Mouse (Mus musculus) cerebellum, adult 18-20 months (tissue): ENCODE data around the gene Rnft1.

Experiments
- DNase-seq, 2 experiments: peaks; one replicate each; pipeline ENCODE4 v3.0.0; 2021

Gene Rnft1

DNA sequence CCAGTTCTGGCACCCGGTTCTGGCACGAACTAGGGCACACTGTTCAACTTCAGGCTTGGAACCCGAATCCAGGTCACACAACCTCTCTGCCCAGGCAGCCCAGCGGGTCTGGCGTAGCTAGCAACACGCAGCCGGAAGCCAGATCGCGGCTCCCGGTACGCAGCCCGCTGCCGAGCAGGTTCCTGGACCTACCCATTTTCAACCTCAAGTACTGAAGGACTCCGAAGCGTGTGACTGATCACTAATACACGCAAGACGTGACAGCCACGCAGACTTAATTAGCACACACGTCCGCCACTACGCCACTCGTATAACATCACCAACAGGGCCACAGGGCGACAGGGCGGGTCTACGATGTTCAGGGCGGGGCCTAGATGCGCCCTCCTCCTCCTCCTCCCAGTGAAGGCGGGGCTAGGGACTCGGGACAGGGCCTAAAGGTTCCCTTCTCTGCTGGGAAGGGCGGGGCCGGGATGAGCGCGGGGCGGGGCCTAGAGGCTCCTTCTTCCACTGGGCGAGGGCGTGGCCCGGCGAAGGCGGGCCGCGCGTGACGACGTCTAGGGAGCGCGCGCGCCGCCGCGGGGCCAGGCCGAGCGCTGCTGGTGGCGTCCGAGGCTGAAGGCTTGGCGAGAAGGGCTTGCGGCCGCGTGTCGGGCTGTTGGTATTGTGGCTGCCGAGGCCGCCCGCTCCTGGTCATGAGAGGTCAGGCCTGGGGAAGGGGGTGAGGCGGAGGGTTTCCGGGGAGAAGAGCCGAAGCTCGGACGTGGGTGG is at the start of gene Rnft1:
Rnft1 (plus strand) TSS at position 557 of the 768 bp plus-strand sequence.
- peak; percentile 100 for DNase-seq

DNA sequence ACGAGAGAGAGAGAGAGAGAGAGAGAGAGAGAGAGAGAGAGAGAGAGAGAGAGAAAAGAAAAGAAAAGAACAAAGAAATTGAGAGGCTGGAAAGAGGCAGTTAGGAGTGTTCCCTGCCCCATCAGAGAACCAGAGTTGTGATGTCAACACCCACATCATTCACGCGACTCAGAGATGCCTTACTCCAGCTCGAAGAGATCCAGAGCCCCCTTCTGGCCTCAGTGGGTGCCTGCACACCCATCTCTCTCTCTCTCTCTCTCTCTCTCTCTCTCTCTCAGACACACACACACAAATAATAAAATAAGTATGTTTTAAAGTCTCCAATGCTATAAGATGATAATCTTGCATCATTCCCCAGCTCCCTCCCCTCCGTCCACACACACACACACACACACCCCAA is 47.6 kb upstream of the Rnft1 start:
- peak; percentile 9 to 12 for DNase-seq

DNA sequence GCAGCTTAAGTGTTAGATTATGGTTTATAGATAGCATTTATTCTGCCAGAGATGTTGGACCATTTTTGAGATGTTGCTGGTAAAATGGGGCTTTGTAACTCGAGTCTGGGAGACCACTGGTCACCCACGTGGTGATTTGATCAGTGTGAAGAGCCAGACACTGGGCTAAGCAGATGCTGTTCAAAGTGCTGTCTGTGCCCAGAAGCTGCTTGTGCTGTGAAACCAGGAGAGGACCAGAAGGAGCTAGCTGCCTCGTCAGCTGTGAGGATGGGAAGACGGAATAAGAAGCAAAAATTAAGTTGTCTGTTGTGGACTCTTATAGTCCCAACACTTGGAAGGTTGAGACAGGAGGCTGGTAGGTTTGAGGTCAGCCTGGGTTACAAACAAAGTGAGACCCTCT is 46.2 kb upstream of the Rnft1 start:
- DNase-seq, result no peak

DNA sequence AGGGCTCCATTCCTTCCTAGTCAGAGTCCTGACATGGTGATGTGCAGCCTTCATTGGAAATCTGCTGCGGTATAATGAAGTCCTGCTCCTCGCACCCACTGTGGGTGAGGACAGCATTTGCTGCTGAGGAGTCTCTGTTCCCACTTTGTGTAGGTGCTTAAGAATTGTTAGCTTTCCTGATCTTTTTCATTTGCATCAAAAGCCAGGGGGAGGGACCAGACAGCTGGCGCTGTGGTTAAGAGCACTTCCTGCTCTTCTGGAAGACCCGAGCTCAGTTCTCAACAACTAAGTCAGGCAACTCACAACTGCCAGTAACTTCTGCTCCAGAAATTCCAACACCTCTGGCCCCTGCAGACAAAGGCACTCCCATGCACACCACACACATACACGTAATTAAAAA is 43.7 kb upstream of the Rnft1 start:
- no peak for DNase-seq

DNA sequence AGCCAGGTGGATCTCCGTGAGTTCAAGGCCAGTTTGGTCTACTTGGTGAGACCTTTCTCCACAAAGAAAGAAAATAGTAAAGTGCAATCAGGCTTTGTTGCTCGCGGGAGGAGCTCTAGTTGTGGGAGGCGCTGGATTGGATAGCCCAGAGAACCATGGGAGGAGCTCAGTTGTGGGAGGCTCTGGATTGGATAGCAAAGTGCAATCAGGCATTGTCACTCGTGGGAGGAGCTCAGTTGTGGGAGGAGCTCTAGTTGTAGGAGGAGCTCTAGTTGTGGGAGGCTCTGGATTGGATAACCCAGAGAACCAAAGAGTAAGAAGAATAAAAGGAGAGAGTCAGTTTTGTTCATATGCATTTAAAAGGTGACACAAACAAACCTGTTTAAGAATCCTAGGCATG is 30.5 kb upstream of the Rnft1 start:
- DNase-seq, result no peak

DNA sequence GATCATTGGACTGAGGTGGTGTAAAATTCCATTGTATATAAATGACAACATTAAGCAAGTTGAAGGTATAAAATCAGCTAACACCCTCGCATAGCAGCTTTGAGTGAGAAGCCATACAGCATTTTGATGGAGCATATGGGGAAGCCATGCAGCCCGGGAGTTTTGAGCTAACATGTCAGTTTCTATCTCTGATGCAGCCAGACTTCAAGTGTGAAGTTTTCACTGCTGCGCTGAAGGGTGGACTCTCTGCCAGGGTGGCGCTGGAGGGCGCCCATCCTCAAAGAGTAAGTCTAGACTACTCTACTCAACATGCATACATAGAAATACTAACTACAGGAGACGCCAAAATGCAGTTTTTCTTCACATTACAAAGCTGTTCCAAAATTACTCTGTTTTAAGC is 26.9 kb upstream of the Rnft1 start:
- no peak for DNase-seq

DNA sequence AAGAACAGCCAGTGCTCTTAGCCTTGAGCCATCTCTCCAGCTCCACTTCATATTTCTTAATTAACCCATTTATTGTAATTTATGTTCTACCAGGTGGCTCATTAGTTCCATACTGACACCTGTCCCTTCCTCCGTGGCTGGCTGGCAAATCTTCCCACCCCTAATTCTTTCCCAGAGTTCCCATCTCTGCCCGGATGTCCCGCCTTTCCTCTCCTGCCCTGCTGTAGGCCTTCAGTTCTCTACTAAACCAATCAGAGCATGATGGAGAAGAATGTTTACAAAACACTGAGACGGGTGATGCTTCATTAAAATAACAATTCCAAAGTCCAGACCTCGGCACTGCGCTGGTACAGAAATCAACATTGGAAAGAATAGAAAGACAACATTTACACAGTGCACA is 25.6 kb upstream of the Rnft1 start:
- no peak for DNase-seq

DNA sequence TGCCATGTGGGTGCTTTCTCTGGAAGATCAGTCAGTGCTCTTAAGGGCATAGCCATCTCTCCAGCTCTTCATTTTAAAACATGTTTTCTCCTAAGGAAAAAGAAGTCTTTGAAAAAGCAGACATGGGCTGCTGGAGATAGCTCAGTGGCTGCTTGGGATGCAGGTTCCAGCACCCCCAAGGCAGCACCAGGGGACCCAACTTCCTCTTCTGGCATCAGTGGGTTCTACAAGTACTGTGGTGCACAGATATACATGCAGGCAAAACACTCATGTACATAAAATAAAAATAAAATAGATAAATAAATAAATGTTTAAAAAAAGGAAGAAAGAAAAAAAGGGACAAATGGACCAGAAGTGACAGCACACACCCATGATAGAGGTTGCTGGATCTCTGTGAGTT is 21.9 kb upstream of the Rnft1 start:
- no peak for DNase-seq

DNA sequence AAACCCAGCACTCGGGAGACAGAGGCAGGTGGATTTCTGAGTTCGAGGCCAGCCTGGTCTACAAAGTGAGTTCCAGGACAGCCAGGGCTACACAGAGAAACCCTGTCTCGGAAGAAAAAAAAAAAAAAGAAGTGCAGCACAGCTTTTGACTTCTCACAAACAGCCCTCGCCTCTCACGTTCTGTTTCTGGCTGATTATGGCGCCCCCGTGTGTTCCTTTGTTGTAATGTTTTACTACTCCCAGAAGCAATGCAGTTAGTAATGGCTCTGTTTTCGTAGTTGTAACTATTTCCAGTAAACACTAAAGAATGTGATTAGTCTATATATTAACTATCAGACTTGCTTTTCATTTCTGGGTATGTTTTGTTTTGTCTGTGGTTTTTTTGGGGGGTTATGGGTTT is 20.2 kb upstream of the Rnft1 start:
- peak; percentile 67 to 74 for DNase-seq

DNA sequence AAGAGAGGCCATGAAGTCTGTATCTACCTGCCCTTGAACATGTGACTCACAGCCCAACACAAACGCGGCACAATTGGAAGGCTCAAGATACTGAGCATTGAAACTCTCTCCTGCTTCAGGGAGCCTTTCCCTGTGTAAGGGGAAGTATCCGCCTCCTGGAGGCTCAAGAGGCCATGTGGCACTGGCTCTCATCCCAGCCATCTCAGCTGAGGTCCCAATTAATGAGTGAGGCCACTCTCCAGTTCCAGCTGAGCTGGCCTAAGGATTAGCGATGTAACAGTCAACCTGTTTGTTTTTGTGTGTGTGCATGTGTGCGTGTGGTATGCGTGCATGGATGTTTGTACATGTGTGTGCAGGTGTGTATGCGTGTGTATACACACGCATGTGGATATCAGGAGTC is 16.1 kb upstream of the Rnft1 start:
- DNase-seq, result peak; percentile 70 to 81

DNA sequence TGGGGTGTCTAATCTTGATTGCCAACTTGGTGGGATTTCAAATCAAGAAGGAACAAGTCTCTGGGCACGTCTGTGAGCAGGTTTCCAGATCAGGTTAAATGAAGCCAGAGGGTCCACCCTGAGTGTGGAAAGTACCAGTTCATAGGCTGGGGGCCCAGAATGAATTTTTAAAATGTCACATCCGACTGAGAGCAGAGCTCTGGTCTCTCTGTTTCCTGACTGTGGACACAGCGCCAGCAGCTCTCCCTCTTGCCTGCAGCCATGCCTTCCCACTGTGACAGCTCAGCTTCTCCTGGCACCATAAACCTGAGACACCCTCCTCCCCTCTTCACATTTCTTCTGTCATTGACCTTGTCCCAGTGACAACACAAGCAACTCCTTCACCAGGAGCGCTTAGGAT is 15.5 kb upstream of the Rnft1 start:
- DNase-seq, result peak; percentile 41 to 49

DNA sequence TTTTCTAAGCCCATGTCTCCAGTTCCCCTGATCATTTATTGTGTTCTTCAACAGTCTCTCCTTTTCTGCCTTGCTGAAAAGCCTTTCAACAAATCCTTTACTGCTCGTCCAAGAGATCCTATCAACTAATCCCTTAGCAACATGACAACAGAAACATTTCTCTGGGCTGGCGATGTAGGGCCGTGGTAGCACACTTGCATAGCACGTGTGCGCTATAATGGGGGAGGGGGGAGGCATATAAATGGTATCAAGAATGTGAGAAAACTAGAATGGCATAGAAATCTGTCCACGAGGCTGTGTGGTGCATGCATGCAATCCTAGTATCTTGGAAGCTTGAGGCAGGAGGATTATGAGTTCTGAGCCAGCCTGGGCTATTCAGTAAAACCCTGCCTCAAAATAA is 12.7 kb upstream of the Rnft1 start:
- no peak for DNase-seq

DNA sequence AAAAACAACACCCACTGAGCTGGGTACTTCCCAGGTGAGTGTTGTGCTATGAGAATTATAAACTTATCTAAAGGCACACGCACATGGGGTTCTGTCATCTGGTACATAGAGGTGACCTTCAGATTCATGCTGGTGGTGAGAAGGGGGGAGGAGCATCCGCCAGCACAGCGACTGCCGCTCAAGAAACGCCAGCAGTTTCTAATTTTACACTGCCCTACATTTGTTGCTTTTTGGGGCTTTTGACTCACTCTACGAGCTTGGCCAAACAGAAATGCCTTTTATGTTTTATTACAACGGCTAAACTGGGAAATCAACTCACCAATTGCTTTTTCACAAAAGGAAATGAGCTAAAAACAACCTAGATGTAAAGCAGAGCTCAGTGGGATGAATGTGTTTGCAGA is 11.7 kb upstream of the Rnft1 start:
- DNase-seq, result peak; percentile 65 to 66

DNA sequence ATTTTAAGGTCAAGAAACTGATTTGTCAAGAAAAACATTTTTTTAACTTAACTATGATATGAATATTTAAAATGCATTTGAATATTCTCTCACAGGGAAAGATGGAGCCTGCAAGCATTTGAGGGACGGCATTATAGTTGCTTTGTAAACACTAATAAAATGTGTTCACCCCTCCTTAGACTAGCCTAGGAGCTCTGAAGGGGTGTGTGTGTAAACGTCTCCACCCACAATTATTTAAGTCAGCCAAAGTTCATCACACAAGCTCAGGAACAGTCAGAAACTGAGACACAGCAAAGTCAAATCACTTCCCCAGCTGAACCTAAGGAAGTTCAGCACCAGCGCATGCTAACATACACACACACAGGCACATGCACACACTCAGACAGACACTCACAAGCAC is 10.9 kb upstream of the Rnft1 start:
- no peak for DNase-seq

DNA sequence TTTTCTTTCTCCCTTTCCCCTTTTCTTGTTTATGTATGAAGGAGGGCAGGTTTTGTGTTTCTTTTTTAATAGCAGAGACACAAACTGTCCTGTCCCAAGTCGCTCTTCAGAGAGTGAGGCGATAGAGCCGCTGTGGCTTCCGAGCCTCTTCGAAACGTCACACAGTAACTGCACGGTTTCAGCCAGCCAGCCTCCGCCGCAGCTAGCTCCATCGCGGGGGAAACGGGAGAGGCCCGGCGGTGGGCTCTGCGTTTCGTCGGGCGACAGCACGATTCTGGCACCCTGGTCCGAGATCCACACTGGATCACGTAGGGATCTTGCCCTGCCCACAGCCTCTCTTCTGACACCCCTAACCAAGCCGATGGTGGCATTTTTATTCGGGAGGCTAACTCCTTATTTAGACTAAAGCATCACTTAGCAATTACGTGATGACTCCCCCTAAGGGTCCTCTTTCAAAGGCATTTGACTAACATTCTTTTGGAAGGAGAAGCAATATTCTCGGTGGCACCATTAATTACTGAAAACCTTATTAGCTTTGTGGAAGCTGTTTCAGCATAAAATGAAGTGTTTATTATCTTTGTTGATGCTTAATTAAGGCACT is 553 bp downstream of the Rnft1 start:
- peak; percentile 52 to 63 for DNase-seq

DNA sequence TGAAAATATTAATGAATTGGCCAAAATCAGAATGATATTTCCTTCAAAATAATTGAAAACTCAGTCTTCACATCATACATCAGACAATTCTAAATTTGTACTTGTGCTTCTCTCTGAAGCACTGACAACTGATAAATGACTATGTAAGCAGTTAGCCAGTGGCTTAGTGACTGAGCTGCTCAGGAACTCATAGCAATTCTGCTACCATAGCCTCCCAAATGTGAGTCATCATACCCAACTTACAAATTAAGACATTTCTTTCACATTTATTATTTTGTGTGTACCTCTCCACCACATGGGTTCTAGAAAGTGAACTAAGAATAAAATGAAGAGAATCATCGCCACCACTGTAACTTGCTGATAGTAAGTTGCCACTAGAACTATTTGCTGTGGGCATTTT is 6.3 kb downstream of the Rnft1 start:
- no peak for DNase-seq

DNA sequence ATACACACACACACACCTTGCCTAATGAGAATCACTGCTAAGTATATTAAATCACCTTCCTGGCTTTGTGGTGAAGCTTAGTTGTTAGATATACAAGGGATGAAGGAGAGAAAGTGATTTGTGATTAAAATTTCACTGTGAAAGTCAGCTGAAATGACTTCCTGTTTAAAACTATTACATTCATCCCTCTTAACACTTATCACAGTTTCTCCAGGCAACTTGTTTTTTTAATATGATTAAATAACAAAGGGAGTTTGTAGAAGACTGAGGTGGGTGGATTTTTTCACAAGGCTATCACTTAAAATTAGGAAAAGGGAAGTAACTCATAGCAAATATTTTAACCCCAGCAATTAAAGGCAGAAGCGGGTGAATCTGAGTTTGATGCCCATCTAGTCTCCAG is 12.9 kb downstream of the Rnft1 start:
- DNase-seq, result no peak

DNA sequence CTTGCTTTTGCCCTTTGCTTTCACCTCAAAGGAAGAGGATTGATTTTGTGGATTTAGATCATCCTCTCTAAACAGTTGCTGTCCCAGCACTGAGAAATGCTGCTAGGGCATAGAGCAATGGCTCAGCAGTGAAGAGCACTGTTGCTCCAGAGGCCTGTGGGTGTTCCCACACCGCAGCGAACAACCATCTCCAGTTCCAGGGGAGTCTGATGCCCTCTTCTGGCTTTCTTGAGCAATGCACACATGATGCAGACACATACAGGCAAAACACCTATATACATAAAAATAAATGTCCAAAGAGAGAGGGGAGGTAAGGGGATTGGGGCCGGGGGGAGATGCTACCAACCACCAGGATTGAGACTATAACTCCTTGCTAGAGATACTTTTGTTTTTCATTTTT is 13.5 kb downstream of the Rnft1 start:
- DNase-seq, result no peak

DNA sequence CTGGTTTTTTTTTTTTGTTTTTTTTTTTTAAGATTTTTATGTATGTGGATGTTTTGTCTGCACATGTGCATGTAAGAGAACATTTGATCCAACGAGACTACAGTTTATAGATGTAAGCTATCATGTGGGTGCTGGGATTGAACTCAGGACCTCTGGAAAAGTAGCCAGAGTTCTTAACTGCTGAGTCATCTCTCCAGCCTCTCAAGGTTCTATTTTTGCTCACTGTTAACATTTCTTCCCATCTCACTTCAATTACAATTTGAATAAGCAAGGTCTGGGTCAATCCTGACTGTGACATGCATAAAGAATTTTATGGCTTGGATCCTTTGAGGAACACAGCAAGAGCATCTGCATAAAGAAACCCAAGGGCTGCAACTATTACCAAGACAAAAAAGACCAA is 16.3 kb downstream of the Rnft1 start:
- no peak for DNase-seq

DNA sequence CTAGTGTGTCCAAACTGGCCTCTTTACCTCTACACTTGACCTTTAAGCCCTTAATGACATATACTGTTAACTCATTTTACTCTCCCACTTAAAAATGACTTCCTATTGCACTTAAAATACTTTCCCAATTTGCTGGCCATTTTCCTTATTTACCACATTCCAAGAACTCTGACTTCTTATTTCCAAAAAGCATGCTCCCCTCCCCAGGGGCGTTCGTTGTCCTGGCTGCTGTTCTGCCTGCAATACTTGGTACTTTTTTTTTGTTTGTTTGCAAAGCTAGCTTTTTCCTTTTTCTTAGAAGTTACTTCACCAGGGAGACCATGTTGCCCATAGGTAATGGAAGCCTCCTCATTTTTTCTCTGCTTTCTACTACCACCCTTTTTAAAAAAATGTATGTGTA is 18.7 kb downstream of the Rnft1 start:
- no peak for DNase-seq

DNA sequence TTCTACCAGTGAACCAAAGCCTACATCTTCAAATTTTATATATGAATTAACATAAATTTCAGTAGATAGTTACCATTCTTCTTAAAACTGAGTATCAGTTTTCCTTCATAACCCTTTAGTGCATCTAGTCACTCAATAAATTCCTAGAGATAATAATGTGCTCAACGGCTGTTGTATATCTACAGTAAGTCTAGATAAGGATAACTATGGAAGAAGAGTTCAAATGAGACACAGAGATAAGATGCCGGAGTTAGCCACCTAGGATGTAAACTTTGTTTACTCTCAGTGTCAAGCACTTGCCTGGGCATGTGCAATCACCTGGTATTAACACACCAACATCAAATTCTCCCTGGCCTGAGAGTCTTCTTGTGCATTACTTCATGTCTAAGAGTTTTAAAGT is 22.9 kb downstream of the Rnft1 start:
- DNase-seq, result no peak

DNA sequence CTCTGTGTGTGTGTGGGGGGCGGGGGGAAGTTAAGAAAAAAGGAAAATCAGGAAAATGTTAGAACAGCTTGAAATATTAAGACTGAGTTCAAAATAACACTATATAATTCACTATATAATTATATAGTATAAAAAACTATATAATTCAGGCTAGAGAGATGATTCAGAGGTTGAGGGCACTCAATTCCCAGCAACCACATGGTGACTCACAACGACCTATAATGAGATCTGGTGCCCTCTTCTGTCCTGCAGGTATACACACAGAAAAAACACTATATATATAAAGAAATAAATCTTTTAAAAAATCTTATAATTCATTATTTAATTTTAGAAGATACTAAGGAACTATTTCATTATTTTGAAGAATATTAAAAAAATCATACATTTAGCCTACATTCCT is 23.5 kb downstream of the Rnft1 start:
- DNase-seq, result no peak

DNA sequence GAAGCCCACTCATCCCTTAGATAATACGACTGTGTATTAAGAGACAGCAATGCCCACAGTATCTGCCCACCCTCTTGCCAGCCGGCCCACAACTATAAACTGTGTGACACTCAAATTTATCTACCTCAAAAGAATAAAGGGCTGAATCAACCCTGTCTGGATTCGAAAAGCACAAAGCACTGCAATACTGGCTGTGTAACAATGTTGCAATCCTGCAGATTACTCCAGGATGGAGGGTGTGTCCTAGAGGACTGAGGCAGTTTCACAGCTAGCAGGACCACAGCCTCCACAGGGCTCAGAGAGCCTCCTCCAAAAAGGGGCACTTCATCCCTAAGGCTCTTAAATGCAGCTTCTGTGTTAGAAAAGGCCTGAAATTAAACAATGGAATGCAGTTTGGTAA is 32.2 kb downstream of the Rnft1 start:
- no peak for DNase-seq

DNA sequence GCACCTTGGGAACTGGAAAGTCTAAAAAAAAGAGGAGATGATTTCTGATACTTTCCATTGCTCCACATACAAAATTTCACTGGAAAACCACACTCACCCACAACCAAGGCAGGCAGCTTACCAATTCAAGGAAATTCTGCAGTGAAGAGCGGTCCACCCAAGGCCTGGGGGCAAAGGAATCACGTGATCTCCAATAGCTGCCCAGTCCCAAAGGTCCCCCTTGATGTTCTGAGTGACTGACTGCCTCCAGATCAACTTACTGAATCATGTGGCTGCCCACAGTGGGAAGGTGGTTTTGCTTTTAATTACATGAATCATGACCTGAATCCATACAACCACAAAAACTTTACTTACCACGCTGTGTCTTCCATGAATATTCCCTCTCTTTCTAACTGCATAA is 32.8 kb downstream of the Rnft1 start:
- DNase-seq, result no peak

DNA sequence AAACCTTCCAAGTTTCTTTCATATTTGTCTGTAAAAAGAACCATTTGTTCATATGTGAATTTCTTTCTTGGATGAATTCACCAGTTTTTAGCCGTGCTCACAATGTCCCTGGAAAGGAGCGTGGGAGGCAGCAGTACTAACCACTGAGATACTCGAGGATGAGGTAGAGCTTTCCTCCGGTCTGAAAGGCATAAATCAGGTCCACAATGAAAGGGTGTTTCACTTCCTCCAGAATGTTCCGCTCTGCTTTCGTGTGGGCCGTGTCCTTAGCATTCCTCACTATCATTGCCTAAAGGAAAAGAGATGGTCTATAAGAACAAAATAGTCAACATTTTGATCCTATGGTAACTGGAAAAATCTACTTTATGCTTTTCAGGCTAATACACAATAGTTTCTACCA is 35.3 kb downstream of the Rnft1 start:
- no peak for DNase-seq
